Mouse (Mus musculus) thymus, postnatal 25 days (tissue): Measurements from ENCODE around the gene Grin2d.

ENCODE experiments used
- DNase-seq: peaks from one replicate; pipeline ENCODE4 v3.0.0; 2022

Grin2d gene

DNA sequence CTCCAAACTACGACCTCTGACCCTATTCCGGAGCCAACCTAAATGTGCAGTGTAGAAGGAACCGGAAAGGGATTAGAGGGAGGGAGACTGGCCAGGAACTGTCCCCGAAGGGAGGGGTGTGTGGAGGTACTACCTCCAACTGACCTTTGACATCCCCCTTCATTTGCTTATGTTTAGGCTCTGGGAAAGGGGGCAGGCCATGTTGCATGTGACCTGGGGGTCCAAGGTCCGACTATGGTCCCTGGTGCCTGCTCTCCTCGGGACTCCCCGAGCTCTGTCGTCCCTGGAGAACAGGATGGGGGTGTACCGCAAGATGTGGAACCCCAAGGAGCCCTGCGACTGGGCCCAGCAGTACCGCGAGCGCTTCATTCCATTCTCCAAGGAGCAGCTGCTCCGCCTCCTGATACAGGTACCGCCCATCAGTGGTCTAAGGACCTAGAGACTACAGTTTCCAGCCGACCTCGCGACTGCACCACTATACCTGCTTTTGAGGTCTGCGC, 19.1 kb upstream of the Grin2d start:
- peak; percentile 60 for DNase-seq

DNA sequence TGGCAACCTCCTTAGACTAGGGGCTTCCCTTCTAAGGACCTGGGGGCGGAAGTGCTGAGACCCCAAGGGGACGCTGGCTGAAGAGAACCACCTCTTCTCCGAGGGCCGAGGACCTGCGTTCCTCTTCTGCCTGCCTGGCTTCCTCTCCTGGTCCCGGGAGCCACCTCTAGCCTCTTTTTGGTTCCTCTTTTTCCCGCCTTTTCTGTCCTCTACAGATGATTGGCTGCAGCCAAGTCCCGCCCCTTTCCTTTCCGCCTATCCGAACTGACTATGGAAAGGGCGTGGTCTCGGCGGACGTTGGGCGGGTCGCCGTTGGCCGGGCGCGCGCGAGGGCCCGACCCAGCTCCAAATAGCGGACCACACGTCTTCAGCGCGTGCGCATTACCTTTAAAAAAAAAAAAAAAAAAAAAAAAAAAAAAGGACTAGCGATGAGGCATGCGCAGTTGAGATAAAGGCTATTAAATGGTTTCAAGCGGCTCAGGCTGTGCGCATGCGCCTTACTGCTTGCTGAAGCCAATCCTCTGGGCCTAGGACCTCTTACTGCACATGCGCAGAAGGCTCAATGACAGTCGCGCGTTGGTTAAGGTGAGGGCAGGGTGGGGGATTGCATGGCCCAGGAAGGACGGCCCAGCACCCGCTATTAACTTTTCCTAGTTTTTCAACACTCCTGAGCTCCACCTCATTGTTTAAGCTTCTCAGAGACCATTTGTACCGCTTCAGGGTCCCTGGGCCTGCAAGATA, 18.5 kb upstream of the Grin2d start, which contains the start of the genes Syngr4 and Tmem143:
TSS of gene Syngr4 (minus strand) at position 198 of the 741 bp plus-strand sequence.
TSS of gene Tmem143 (plus strand) at position 425 of the 741 bp plus-strand sequence.
- DNase-seq = peak; percentile 95

DNA sequence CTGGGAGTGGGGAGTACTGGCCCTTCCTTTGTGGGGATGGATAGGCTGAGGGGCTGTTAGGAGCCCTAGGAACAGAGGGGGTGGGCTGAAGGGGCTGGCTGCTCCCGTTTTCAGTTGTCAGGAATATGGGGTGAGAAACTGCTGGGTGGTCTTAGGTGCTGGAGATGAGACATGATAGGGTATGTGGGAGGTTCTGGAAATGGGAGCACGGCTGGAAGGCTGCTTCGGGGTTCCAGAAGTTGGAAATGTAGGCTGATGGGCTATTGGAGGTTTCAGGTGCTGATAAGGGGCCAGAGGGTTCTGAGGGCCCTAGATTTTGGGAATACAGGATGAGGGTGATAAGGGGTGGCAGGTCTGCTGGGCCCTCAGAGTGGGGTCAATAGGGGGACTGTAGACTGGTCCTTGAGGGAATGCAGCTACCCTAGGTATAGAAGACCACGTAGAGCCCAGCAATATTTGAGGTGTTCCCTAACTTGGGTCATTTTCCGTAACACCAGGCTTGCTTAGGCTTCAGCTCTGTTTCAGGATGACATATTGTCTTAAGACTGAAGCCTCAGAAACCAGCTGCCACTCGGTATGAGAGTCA, 17.8 kb upstream of the Grin2d start:
- DNase-seq = no peak

DNA sequence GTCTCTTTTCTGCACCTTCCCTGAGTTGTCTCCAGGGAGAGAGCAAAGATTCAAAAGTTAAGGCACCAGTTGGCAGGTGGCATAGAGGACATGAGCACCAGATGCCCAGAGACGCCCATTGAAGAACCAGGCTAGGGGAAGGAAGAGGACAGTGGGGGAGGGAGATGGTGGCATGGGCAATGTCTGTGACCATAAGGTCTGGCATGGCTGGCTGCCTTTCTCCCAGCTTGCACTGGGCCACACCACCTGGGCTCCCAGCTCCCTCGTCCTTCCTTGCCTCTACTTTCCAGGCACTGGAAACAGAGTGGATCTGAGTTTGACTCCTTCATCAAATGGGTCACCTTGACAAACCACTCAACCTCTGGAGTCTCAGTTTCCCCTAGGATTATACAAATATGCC, 14.5 kb upstream of the Grin2d start:
- DNase-seq = no peak

DNA sequence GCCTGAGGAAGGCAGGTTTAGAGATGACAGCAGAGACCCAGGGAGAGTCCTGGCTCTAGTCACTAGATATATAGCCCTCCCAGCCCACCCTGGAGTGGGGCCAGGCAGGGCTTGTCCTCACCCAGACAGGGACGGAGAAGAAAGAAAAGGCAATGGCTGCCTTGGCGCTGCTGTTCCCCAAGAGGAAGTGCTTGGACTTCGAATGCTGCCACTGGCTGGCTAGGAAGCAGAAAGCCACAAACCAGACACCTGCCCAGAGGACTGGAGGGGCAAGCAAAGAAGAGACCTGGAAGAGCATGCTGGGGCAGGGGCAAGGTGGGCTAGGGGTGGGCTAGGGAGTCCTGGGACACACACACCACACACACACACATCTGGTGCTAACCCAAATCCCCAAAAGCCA, 9.1 kb upstream of the Grin2d start:
- no peak for DNase-seq

DNA sequence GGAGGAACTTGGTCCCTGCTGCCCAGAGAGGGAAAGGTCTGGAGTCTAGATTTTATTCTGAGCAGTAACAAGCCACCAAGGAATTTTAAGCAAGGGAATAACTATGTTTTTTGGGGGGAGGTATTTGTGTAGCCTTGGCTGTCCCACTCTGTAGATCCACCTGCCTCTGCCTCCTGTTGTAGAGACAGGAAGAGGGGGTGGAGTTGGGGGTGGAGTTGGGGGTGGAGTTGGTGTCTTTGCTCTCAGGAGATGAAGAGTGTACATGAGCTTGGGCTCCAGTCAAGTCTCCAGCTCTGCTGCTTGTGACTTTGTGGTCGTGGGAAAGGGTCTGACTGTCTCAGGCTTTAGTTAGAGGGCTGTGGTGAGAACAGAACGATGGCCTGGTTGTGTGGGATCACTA, 2.8 kb upstream of the Grin2d start:
- no peak for DNase-seq

DNA sequence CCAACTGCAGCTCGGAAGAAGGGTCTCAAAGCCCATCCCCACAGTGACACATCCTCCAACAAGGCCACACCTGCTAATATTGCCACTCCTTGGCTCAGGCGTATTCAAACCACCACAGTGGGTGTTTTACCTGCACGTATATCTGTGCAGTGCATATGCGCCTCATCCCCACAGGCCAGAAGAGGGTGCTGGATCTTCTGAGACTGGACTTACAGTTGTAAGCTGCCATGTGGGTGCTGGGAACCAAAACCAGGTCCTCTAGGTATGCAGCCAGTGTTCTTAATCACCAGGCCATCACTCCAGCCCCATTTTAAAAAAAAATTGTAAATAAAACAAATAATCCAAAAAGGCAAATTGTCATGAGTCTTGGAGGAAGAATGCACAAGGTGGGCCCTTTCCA, 2.4 kb upstream of the Grin2d start:
- no peak for DNase-seq

DNA sequence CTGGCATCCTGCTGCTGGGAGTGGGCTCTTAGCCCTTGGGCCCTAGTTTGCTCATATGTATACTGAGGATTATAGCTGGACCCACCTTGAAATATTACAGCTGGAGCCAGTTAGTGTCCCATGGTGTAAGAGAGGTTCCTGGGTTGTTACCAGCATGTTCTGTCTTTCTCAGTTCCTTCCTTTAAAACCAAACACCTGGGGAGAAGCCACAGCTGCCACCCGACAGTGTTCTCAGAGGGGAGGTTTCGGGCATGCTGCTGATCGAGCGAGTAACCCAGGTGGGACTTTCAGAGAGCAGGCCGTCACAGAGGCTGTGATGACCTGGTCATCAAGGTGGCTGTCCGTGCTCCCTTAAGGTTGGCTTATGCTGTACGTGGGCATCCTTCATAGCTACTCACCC, 1.3 kb downstream of the Grin2d start:
- DNase-seq = no peak

DNA sequence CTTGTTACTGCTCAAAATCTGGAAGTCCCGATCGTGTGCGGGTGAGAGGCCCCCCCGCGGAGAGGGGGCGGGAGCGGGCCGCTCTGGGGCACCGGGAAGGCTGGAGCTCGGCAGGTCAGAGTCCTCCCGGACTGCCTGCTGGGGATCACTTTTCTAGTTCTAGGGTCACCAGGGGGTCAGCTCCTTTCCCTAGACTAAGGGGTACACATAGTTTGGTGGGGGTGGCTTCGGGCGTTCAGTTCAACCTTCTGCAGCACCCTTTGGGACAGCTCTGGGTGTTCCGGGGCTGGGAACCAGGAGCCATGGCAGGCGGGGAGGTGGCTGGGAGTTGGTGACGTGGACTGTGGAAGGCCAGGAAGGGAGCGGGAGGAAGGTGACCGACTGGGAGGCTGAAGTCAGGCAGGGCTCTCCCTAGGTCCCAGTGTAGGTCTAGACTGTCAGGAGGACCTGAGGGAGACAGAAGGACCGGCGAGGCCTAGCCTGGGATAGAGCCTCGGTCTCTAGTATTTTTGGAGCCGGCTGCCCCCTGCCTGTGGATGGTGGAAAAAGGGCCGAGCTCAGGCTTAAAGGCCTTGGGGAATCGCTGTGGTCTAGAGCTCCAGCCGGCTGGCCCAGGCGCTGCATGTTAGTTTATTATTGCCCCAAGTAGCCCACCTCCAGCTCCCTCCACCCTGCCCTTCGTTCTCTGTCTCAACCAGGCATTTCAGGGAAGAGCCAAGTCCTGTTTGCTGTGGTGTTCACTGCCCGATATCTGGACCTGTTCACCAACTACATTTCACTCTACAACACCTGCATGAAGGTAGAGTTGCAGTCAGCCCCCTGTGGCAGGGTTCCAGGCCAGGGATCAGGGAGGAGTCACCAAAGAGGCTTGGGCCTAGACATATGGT, 4.9 kb downstream of the Grin2d start:
- peak; percentile 66 for DNase-seq

DNA sequence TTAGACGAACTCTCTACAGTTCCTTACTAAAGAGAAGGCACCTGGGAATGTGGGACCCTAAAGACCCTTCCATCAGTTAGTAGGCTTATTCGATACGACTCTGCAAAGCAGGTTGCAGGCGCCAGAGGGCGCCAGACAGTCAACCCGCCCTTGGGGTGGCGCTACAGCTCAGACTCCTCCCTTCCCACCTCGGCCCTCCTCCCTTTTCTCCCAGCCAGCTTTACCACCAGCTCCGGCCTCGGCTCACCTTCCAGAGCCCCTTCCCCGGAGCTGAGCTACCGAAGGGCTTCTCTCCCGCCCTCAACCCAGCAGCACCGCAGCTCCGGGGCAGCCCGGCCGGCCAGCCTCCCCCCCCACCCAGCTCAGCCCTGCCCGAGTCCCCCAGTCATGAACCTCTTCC, 5.6 kb downstream of the Grin2d start, which contains the start of gene Kdelr1:
TSS of gene Kdelr1 (plus strand) at position 149 of the 400 bp plus-strand sequence.
- DNase-seq = peak; percentile 93

DNA sequence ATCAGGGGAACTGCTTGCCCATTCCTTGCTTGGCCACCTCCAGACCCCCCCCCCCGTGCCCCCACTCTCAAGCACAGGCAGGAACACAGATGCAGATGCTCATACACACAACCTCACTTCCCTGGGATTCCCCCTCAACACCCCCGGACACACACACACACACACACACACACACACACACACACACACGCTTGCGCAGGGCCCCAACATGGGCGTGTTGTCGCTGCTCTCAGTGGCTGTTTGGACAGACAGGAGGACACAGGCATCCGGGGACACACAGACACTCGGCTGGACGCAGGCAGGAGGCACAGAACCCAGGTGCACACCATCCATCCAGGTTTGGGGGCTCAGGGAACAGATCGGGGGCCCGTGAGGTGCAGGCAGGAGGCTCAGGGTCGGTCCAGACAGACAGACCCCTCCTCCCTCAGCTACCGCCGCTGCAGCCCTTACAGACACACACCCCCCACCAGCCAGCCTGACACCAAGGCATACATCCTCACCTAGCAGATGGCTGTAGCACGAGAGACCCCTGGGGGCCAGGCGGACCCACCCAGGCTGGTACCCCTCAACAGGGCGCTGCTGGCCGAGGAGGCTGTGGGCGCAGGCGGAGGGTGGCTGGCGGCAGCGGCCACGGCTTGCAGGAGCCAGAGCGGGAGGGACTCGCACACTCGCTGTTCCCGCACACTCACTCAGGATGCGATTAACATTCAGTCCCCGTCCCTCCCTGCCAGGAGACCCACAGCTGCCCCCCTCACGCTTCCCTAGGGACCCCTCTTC, 7.7 kb downstream of the Grin2d start:
- DNase-seq = no peak

DNA sequence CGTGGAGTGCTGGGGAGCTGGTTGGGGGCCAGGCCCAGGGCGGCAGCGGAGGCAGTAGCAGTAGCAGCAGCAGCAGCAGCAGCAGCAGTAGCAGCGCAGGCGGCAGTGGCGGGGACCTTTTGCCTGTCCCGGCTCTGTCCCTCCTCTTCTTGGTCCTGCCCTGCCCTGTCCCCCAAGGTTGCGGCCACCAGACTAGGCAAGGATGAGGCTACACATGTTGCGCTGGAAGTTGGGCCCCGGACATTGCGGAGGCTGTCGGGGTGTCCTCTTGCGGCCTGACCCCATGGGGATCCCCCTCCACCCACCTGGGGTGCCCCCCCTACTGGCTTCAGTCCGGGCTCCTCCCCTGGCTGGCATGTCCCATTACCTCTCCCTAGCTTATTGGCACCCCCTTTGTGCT, 8.4 kb downstream of the Grin2d start:
- no peak for DNase-seq

DNA sequence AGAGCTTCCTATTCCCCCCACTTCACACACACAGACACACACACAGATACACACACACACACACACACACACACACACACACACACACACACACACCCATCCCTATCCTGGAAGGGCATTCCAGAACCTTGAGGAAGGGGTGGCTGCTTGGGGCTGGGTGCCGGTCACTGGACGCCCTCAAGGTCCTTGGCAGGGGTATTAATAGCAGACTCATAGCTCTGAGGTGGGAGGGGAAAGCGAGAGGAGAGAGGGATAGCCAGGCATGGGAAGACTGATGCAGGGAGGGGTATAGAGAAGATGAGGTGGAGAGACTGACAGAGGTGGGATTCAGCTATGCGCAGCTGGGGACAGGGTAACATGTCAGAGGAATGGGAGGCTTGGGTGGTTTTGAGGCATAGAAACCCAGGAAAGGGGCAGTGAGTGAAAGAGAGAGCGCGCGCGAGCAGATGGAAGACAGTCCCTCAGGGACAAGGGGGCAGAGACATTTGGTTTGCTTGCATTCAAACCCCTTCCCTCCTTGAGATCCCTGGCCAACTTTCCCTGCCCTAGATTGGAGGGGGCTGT, 9.0 kb downstream of the Grin2d start:
- DNase-seq = no peak

DNA sequence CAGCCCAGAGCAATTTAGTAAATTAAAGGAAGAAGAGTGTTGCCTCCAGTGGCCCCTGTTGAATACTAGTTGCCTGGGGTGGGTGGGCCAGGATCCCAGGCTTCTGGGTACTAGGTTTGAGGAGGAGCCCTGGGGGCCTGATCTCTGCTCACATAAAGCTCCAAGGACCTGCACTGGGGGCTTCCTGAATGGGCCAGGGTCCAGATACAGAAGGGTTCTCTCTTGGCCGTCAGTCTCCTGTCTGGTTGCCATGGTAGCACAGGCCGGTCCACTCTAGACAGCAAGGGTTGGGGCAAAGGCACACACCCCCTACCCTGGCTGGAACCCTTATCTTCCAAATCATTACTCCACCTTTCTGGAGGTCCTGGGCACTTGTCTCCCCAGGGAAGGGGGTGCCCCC, 10.3 kb downstream of the Grin2d start:
- DNase-seq = no peak

DNA sequence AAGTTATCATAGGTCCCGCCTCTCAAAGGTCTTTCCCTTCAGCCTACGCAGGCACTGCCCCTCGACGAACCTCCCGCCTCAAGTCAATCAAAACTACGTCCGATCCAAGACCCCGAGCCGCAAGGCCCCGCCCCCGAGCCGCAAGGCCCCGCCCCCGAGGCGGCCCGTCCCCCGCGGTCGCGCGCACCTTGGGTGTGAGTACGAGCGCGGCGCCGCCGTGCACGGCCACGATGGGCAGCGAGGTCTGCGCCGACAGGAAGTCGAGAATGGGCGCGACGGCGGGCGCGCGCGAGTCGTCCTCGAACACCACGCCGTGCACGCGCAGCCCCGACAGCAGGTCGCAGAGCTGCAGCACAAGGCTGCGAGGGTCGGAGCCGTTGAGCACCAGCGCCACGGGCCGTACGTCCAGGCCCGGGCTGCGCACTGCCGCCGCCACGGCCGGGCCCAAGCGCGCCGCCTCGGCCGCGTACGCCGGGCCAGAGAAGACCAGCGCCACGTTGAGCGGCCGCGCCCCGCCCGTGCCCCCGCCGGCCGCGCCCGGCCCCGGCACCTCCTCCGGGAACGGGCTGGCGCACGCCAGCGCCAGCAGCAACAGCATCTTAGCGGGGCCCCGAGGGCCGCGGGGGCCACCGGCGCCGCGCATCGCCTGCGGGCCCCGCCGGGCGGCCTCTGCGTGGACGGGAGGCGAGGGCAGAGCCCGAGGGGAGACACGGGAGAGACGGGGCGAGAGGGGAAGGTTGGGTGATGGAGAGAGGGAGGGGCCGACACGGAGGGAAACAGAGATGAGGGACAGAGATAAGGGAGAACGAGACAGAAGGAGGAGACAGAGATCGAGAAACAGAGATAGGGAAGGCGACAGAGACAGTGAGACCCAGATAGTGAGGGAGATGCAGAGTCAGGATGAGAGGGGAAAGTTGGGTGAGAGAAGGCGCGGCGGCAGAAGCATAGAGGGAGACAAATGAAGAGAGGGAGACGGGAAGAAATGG, 12.0 kb downstream of the Grin2d start:
- DNase-seq = peak; percentile 90

DNA sequence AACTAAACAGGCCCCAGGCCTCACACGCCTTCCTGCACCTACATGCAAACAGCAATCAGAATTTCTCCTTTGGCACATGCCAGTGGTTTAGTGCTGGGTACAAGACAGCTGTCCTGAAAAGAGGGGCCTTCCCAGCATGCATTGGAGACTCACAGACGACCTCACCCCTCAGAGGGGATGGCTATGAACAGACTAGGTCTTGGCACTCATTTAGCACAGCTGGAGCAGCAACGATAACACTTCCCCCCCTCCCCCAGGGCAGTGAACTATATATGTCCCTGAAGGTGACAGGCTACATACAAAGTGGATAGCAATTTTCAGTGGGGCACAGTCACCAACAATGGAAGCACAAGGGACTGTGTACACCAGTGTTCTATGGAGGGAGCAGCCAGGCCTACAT, 13.7 kb downstream of the Grin2d start:
- DNase-seq = no peak

DNA sequence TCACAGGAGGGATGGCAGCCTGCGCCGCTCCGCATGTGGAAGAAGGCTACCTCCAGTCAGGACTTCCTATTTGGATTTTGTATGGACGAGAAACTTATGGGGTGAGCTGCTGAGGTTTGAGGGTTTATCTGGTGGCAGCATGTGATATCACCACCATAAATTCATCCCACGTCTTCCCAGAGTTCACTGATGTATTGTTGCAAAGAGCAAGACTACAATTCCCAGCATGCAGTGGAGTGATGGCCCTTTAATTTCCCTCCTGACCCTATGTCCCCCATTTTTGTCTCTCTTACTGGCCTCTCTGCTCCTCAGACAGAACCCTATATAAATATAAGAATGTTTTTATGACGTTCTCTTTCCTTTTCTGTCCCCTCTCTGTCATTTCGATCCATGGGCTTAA, 15.4 kb downstream of the Grin2d start:
- DNase-seq = no peak

DNA sequence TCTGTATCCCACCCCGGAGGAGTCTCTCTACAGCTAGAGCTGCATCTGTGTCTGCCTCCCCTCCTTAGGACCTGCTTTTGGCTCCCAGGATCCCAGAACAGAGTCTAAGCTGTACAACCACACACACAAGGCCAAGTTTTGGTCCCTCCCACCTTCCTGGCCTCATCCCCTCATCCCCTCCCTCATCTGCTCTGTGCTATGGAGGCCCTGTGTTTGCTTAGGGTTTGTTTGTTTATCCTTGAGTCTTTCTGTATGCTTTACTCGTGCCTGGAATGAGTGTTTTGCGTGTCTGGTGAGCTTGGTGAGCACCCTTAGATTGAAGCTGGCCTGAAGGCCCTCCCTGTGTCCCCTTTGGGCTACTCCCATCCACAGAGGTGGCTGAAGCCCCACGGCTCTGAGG, 19.2 kb downstream of the Grin2d start:
- no peak for DNase-seq

DNA sequence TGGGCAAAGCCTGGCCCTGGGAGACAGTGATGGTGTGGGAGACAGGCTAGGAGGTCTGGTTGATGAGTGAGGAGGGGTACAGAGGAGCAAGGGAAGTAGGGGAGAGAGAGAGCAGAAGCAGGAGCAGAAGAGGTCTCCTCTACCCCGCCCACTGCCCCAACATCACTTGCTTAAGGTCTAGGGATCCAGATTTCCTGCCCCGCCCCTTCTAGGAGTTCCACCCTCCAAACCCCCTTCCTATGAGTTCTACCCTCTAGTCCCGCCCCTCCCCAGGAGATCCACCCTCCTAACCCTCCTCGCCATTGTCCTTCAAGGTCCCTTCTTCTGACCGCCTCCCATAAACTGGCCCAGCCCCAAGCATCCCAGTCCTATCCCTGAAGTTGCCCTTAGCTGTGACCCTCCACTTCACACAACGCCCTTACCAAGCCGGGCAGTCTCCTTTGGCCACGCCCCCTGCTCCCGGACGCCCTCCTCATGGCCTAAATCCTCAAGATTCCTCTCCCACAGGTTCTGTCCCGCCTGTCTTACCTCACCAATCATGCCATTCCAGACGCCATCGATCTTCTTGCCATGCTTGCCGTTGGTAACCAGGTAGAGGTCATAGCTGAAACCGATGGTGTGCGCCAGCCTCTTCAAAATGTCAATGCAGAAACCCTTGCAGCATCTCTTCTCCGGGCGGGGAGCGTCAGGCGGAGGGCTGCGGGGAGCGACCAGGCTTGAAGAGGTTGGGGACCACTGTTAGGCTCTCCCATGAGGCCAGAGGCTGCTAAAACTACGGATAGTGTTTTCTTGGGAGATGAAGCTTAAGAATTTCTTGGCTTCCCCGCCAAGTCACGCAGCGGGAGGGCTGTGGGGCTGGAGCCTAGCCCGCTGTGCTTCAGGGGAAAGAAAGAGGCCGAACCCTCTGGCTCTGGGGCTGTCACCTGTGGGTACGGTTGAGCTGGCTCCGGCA, 21.0 kb downstream of the Grin2d start:
- DNase-seq = no peak

DNA sequence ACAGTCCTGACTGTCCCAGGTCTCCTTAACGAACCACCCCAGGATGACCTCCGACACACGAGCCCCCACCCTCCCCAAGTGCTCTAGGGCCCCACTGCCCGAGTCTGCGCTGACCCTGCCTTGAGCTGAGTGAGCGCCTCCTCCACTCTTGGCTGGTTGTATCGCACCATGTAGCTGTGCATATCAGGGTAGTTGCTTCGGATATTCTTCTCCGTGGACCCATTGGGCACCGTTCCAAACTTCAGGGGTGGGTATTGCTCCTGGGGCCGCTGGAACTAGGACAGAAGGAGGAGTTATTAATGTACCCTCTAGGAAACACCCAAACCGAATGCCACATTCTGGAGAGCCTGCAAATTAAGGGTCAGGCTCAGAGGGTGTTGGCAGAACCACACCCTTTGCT, 25.1 kb downstream of the Grin2d start:
- DNase-seq = no peak
